Mouse (Mus musculus): ENCODE data around the gene Gm3336.

DNA sequence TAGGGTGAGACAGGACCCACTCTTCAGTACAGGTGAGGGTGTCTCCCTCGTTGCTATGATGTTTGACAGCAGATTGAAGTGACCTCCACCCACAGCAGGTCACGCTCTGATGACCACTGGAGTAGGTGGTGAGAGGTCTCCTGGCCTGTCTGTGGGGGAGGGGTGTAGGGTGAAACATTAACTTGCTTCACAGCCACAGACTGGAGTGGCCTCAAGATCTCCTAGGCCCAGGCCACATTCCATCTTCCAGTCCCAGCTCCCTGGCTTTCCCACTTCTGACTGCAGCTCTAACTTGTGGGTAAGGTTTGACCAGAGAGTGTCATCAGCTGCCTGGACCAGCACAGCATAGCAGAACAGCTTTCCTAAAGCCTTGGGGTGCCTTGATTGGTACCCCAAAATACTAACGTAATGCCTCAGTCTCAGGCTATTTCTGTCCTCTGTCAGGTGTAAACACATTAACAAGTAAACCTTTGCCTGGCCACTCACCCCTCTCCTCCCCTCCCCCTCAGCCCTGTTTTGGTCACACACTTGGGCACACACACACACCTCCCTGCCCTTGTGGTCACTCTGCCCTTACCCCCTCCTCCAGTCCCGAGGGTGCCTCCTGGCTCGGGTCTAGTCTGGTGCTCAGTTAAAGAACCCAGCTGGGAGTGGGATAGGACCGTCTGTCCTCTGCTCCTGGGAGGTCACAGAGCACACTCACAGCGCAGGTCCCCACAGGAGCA, 5.3 kb downstream of the Gm3336 start, which contains the start of gene Pde4c:
- no peak for TF ChIP-seq CTCF (IDR thresholded peaks at IDR 0.05; ENCODE audit: control insufficient read depth, insufficient read depth, low read length)
- TF ChIP-seq POLR2A (IDR thresholded peaks at IDR 0.05; ENCODE audit: borderline replicate concordance, control insufficient read depth, low read depth, low read length), result no peak

Data from bone marrow, adult 2 months (tissue).